Mouse (Mus musculus) CH12.LX (cell line): ENCODE measurements at regions not wholly inside any gene's neighbourhood (a gene's known extent, or its start where the extent isn't known, plus 50 kb on each side); places are given as distances from the start of the nearest gene placed in this dataset.

Experiments
- DNase-seq: peaks from one replicate; pipeline ENCODE4 v3.0.0-alpha.2; 2013; ENCODE audit errors: extremely low read depth
- H3K27ac ChIP-seq: 2 replicates; pipeline ENCODE4 v1.5.1; 2012; ENCODE audit warnings: low read depth, mild to moderate bottlenecking, control low read depth, moderate library complexity; ENCODE audit not compliant: insufficient read depth
- H3K27me3 ChIP-seq: replicated peaks from 2 replicates; pipeline ENCODE3; 2012; ENCODE audit warnings: inconsistent platforms
- H3K36me3 ChIP-seq, 2 experiments: replicated peaks in 1 of 2; 2 replicates each; pipeline versions ENCODE3 to v1.6.1; 2012; ENCODE audit warnings: inconsistent platforms in 1 of 2, low read length in 1 of 2, mild to moderate bottlenecking in 1 of 2, mixed read lengths in 1 of 2, moderate library complexity in 1 of 2; ENCODE audit not compliant: control insufficient read depth in 1 of 2, insufficient read depth in 1 of 2
- H3K4me1 ChIP-seq, 2 experiments: 2 replicates each; pipeline ENCODE4 v1.6.1; 2012; ENCODE audit warnings: inconsistent platforms in 1 of 2, moderate library complexity in 1 of 2; ENCODE audit not compliant: insufficient read depth in 2 of 2, control insufficient read depth in 1 of 2
- H3K4me2 ChIP-seq: 2 replicates; pipeline ENCODE4 v1.6.1; 2012; ENCODE audit warnings: low read depth, mild to moderate bottlenecking, control low read depth; ENCODE audit not compliant: poor library complexity, insufficient read depth, severe bottlenecking
- H3K4me3 ChIP-seq, 3 experiments: fragments of 150-350 bp in 1 of 3; sonication (generic) in 1 of 3; replicated peaks in 1 of 3; 2 replicates each; pipeline versions ENCODE3 to v1.5.1; 2011 to 2012; ENCODE audit warnings: low read depth in 2 of 3, low read length in 2 of 3, mild to moderate bottlenecking in 2 of 3, moderate library complexity in 2 of 3, control low read depth in 1 of 3, improper control_type of control experiment in 1 of 3, inconsistent platforms in 1 of 3, mixed read lengths in 1 of 3; ENCODE audit not compliant: poor library complexity in 1 of 3
- H3K79me2 ChIP-seq: replicated peaks from 2 replicates; pipeline ENCODE4 v1.6.1; 2012; ENCODE audit warnings: mild to moderate bottlenecking, moderate library complexity; ENCODE audit not compliant: control insufficient read depth, poor library complexity, insufficient read depth, severe bottlenecking; ENCODE audit errors: extremely low read depth
- H3K9ac ChIP-seq: 2 replicates; pipeline ENCODE4 v1.6.1; 2012; ENCODE audit warnings: low read depth, mild to moderate bottlenecking, control low read depth, moderate library complexity; ENCODE audit not compliant: insufficient read depth
- H3K9me3 ChIP-seq: replicated peaks from 2 replicates; pipeline ENCODE3; 2012; ENCODE audit warnings: low read length, inconsistent platforms, mixed read lengths
- BHLHE40 ChIP-seq: IDR thresholded peaks from 2 replicates; pipeline ENCODE4 v1.6.1; 2011; ENCODE audit warnings: mild to moderate bottlenecking, low read depth, low read length, improper control_type of control experiment
- CHD2 ChIP-seq: IDR thresholded peaks from 2 replicates; pipeline ENCODE4 v1.6.1; 2011; ENCODE audit warnings: low read length, improper control_type of control experiment
- CTCF ChIP-seq, 2 experiments: IDR thresholded peaks in 1 of 2; conservative IDR thresholded peaks in 1 of 2; 2 replicates each; pipeline ENCODE4 v1.5.1; 2011 to 2012; ENCODE audit warnings: low read depth in 2 of 2, low read length in 2 of 2, improper control_type of control experiment in 1 of 2, inconsistent platforms in 1 of 2, mild to moderate bottlenecking in 1 of 2, moderate library complexity in 1 of 2
- ELF1 ChIP-seq: IDR thresholded peaks from 2 replicates; pipeline ENCODE4 v1.6.1; 2014; ENCODE audit warnings: low read depth, mild to moderate bottlenecking, inconsistent platforms, low read length, improper control_type of control experiment
- ETS1 ChIP-seq: conservative IDR thresholded peaks from 2 replicates; pipeline ENCODE4 v1.6.1; 2012; ENCODE audit warnings: low read depth, mild to moderate bottlenecking, inconsistent platforms, low read length, improper control_type of control experiment, moderate library complexity
- HCFC1 ChIP-seq: IDR thresholded peaks from 2 replicates; pipeline ENCODE4 v1.6.1; 2012; ENCODE audit warnings: low read depth, mild to moderate bottlenecking, inconsistent platforms, low read length, improper control_type of control experiment
- IRF4 ChIP-seq: IDR thresholded peaks from 2 replicates; pipeline ENCODE4 v1.6.1; 2014; ENCODE audit warnings: low read depth, mild to moderate bottlenecking, inconsistent platforms, low read length, improper control_type of control experiment
- JUND ChIP-seq: conservative IDR thresholded peaks from 2 replicates; pipeline ENCODE4 v1.6.1; 2011; ENCODE audit warnings: low read depth, low read length, improper control_type of control experiment
- MXI1 ChIP-seq: IDR thresholded peaks from 2 replicates; pipeline ENCODE4 v1.6.1; 2011; ENCODE audit warnings: mild to moderate bottlenecking, low read depth, low read length, improper control_type of control experiment
- MYC ChIP-seq: IDR thresholded peaks from 2 replicates; pipeline ENCODE4 v1.6.1; 2011; ENCODE audit warnings: low read depth, mild to moderate bottlenecking, improper control_type of control experiment, low read length
- POLR2AphosphoS2 ChIP-seq: IDR thresholded peaks from 2 replicates; pipeline ENCODE4 v1.6.1; 2011; ENCODE audit warnings: low read depth, low read length, improper control_type of control experiment
- RAD21 ChIP-seq: IDR thresholded peaks from 2 replicates; pipeline ENCODE4 v1.6.1; 2011; ENCODE audit warnings: low read depth, mild to moderate bottlenecking, low read length, improper control_type of control experiment, moderate library complexity
- SIN3A ChIP-seq: IDR thresholded peaks from 2 replicates; pipeline ENCODE4 v1.6.1; 2012; ENCODE audit warnings: low read length, improper control_type of control experiment, inconsistent platforms
- TBP ChIP-seq: conservative IDR thresholded peaks from 2 replicates; pipeline ENCODE4 v1.6.1; 2011; ENCODE audit warnings: low read depth, low read length, improper control_type of control experiment
- UBTF ChIP-seq: IDR thresholded peaks from 2 replicates; pipeline ENCODE4 v1.6.1; 2012; ENCODE audit warnings: low read depth, mild to moderate bottlenecking, inconsistent platforms, low read length, improper control_type of control experiment, moderate library complexity
- ZKSCAN1 ChIP-seq: IDR thresholded peaks from 2 replicates; pipeline ENCODE4 v1.6.1; 2012; ENCODE audit warnings: low read depth, inconsistent platforms, low read length, improper control_type of control experiment, borderline replicate concordance
- ZMIZ1 ChIP-seq: IDR thresholded peaks from 2 replicates; pipeline ENCODE4 v1.6.1; 2012; ENCODE audit warnings: low read depth, mild to moderate bottlenecking, inconsistent platforms, low read length, improper control_type of control experiment
- ZNF384 ChIP-seq: IDR thresholded peaks from 2 replicates; pipeline ENCODE4 v1.6.1; 2012; ENCODE audit warnings: low read depth, low read length, improper control_type of control experiment, inconsistent platforms
- dilution Hi-C: fragments of 300-500 bp; cut with MboI; formaldehyde crosslinking; loops from 2 replicates; pipeline ENCODE4 v1.14.3; 2020; ENCODE audit warnings: low sequenced_read_pairs; ENCODE audit not compliant: extremely low pct_unique_long_range_greater_than_20kb, extremely low pct_ligation_motif_present
- in situ Hi-C: fragments of 300-500 bp; cut with MboI; formaldehyde crosslinking; loops from 3 replicates; pipeline ENCODE4 v1.14.3; 2019; ENCODE audit warnings: low sequenced_read_pairs, low pct_ligation_motif_present, low pct_unique_long_range_greater_than_20kb, mixed read lengths

GRCm38 (mm10) chr10:91967570-91968310, 754.5 kb downstream of the Nedd1 start:
- in situ Hi-C loops = no loop called here
- dilution Hi-C loops = no loop called here
- Histone ChIP-seq H3K4me2 (no peak overlapping the region), H3K36me3 (no peaks in the 10 kb centered on the region), H3K79me2 (no peaks in the 10 kb centered on the region), H3K4me1 (no peaks in the 10 kb centered on the region), H3K9ac (no peak overlapping the region), H3K9me3 (peaks cover 36% of the 10 kb centered on the region), H3K27ac (no peak overlapping the region), H3K27me3 (no peaks in the 10 kb centered on the region), H3K4me3 (no peak overlapping the region)
- DNase-seq = no peak
- no peak for TF ChIP-seq MYC
- no peak for TF ChIP-seq JUND
- no peak for TF ChIP-seq POLR2AphosphoS2
- TF ChIP-seq UBTF = no peak
- no peak for TF ChIP-seq BHLHE40
- no peak for TF ChIP-seq ETS1
- TF ChIP-seq IRF4 = no peak
- TF ChIP-seq TBP = no peak
- TF ChIP-seq ELF1 = no peak

- no peak overlapping the region for H3K4me2 ChIP-seq
- no peaks in the 10 kb centered on the region for H3K27me3 ChIP-seq
- H3K79me2 ChIP-seq = no peaks in the 10 kb centered on the region
- no peaks in the 10 kb centered on the region for H3K4me1 ChIP-seq
- dilution Hi-C loops (no loop called here), in situ Hi-C loops (no loop called here)
- no peak overlapping the region for H3K4me3 ChIP-seq
- TF ChIP-seq CHD2 (no peak), CTCF (conservative IDR thresholded peaks at IDR 0.05 in 1 of 2, IDR thresholded peaks at IDR 0.05 in 1 of 2; ENCODE audit: low read depth in 2 of 2, low read length in 2 of 2) (no peak)
- no peak overlapping the region for H3K9ac ChIP-seq
- peaks cover 14% of the 10 kb centered on the region for H3K9me3 ChIP-seq
- H3K36me3 ChIP-seq = no peaks in the 10 kb centered on the region
- DNase-seq = no peak
- no peak overlapping the region for H3K27ac ChIP-seq
These were observed 762.3 kb downstream of the Nedd1 start for GRCm38 (mm10) chr10:91959734-91960492.

- no peak overlapping the region for H3K9ac ChIP-seq
- no peak overlapping the region for H3K4me2 ChIP-seq
- no peaks in the 10 kb centered on the region for H3K4me1 ChIP-seq
- in situ Hi-C loops (no loop called here), dilution Hi-C loops (no loop called here)
- H3K36me3 ChIP-seq = no peaks in the 10 kb centered on the region
- H3K27me3 ChIP-seq = no peaks in the 10 kb centered on the region
- H3K4me3 ChIP-seq = no peak overlapping the region
- H3K9me3 ChIP-seq = peaks cover 18% of the 10 kb centered on the region
- H3K79me2 ChIP-seq = no peaks in the 10 kb centered on the region
- H3K27ac ChIP-seq = no peak overlapping the region
- DNase-seq = no peak
- TF ChIP-seq MXI1 (no peak), BHLHE40 (no peak), ZNF384 (no peak), SIN3A (no peak), TBP (no peak), ZKSCAN1 (no peak), POLR2AphosphoS2 (no peak), RAD21 (no peak), HCFC1 (no peak), ZMIZ1 (no peak)
These were observed 769.1 kb downstream of the Nedd1 start for GRCm38 (mm10) chr10:91953078-91953477.
